Mouse (Mus musculus) megakaryocyte, embryonic 14.5 days (primary cell): Measurements from ENCODE around the gene Ttc7b.

ENCODE experiments used
- FLI1 ChIP-seq: IDR thresholded peaks from 2 replicates; pipeline ENCODE4 v1.6.1; 2012; ENCODE audit warnings: low read length, inconsistent platforms, mixed read lengths
- GATA1 ChIP-seq: IDR thresholded peaks from 3 replicates; pipeline ENCODE4 v1.6.1; 2012; ENCODE audit warnings: mixed read lengths, low read length, inconsistent platforms, borderline replicate concordance

- TF ChIP-seq GATA1 (no peak), FLI1 (no peak)
Observed at GRCm38 (mm10) chr12:100304280-100304679, 216.3 kb downstream of the Ttc7b start.
